Mouse (Mus musculus) cerebellum, adult 18-20 months (tissue): ENCODE results near the gene Pank3.
"Not testable (repeated sequence)": the region's sequence is repeated elsewhere in the genome, so short reads cannot be mapped to it uniquely, and the experiment has no call there.

Source experiments
- DNase-seq, 2 experiments: peaks; one replicate each; pipeline ENCODE4 v3.0.0; 2021

The Pank3 gene

DNA sequence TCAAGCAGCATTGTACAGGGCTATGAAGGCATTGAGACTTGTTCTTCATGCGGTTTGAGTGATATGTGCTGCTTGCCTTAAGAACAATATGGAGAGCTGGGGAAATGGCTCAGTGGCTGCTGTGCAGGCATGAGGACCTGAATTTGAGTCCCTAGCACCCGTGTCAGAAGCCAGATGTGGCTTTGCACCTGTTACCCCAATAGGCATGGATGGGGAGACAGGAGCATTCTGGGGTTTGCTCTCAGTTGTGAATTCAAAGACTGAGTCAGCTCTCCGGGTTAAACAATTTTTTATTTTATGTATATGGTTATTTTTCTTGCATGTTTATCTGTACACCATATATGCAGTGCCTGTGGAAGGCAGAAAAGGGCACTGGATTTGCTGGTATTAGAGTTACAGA lies 13.2 kb downstream of the Pank3 start:
- no peak for DNase-seq

DNA sequence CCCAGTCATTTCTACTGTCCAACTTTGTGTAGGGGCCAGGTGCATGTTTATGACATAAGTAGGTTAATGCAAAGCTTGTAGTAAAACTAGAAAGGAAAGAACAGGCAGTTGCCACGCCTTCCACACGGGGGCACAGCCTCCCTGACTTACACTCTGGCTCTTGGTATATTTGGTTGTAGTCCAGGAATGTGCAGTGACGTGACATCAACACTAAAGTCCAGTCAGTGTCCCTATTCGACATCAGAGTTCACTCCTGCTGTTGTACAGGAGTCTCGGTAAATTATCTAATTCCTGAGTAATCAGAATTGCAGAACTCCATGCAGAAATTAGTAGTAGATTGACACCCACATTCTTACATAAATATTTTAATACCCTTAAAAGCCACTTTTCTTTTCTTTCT lies 13.8 kb downstream of the Pank3 start:
- no peak for DNase-seq

DNA sequence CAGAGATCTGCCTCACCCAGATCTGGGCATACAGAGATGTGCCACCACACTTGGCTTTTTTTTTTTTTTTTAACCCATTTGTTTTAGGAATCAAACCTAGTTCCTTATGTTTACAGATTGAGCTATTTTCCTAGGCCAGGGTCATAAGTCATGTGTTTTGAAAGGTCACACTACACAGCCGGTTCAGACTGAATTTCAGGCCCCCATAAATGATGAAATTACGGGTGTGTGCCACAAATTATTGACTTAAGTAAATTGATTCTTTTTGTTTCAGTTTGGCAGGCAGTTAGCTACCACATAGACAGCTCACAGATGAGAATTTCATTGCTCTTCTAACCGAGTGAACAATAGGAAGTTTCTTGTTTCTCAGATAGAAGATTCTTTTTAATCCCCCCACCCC lies 14.7 kb downstream of the Pank3 start:
- no peak for DNase-seq

DNA sequence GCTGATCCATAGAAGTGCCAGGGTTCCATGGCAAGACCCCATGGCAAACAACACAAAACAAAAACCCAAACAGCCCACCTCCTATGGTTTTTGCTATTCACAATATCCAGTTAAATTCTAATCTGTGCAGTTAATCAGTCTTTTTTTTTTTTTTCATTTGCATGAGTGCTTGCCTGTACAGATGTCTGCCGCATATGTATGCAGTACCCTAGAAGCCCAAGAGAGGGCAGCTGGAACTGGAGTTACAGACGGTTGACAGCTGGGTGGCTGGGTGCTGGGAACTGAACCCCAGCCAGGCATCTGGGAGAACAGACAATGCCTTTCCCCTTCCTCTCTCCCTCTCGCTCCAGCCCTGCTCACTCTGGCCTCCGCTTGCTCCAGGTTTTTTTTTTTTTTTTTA lies 15.3 kb downstream of the Pank3 start:
- no peak for DNase-seq

DNA sequence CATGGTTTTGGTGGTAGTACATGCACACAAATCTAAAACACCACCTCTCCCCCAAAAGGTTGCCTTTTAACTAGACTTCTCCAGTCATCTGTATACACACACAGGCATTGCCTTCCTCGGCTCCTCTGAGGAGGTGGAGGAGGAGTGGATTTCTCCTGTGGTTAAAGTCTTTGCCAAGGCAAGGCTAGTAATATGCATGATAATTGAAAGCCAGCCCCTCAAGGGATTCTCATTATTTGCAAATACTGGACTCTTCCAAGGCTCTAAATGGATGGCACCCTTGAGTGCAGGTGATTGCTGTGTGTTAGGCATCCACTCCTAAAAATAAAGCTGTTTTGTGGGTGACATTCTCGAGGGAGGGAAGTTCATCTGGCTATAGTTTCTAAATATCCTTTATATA lies 19.2 kb downstream of the Pank3 start:
- no peak for DNase-seq

DNA sequence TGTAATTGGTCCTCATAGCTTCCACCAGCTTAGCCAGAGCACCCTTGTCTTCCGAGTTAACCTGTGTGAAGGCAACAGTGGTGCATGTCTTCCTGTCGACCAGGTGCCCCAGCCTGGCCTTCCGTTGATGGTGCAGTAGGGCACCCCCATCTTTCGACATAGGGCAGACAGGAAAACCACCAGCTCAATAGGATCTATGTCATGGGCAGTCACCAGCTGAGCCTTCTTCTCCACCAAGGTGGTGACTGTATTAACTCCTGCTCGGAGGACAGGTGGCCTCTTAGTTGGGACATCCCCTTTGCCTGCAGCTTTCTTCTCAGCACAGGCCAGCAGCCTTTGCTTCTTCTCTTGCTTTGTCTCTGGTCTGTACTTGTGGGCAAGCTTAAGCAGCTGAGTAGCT lies 23.5 kb downstream of the Pank3 start:
- DNase-seq, result not testable (repeated sequence)

DNA sequence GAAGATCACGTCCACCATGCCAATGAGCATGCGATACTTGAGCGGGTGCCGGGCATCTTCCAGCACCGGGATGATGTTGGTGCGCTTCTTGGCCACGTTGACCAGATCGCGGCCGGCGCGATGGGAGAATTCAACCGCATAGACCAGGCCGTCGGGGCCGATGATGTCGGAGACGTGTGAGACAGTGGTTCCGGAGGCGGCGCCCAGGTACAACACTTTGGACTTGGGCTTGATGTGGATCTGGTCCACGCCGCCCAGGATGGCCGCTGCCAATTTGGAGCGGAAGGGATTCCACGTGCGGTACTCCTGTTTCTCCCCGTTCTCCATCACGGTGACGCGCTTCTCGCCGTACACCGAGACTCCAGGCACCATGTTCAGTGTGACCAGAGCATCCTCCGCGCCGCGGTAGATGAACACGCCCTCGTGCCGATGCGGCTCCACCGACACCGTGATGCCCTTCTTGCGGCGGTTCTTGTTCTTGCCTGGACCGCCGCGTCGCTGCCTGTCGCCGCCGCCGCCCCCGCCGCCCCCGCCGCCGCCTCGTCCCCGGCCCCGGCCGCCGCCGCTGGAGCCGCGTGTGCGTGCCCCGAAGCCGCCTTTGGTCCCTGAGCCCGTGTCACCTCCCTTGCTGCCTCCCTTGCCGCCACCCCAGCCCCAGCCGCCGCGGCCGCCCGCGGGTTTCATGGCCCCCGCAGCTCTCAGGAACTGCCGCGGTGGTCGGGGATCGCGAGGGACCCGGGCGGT lies 28.6 kb downstream of the Pank3 start:
- peak; percentile 45 to 57 for DNase-seq

DNA sequence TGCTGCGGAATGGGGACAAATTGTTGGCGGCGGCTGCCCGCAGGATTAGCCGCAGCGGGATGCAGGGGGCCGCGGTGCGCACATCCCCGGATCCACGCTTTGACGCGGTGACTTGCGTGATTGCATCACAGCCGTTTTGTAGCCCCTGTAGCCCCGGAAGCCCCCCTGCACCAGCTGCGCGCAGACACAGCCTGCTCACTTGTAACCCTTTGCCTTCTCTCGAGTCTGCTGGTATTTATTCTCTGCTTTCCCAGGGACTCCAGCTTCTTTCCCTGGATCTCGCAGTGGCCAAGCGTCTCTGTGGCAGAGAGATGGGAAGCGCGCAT lies 29.2 kb downstream of the Pank3 start:
- DNase-seq, result peak; percentile 79 to 80

DNA sequence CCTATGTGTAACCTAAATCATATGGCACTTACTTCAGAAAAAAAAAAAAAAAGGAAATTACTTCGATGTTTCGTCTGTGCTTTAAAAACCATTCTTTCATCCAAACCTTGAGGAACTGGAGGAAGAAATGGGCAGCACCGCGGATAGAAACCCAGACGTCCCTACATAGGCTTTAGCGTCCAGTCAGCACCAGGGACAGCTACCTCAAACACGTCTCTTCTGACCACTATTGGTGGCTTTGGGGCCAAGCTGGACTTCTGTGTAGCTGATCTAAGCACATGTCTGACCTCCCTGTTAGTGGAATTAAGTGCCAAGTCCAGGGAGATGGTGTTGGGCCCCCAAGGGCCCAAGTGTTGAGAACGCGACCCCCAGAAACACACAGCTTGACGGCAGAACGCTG lies 29.6 kb downstream of the Pank3 start, which contains the start of gene Fbll1:
TSS of gene Fbll1 (minus strand) at position 11 of the 400 bp plus-strand sequence.
- peak in 1 of 2 experiments; percentile 30 for DNase-seq

DNA sequence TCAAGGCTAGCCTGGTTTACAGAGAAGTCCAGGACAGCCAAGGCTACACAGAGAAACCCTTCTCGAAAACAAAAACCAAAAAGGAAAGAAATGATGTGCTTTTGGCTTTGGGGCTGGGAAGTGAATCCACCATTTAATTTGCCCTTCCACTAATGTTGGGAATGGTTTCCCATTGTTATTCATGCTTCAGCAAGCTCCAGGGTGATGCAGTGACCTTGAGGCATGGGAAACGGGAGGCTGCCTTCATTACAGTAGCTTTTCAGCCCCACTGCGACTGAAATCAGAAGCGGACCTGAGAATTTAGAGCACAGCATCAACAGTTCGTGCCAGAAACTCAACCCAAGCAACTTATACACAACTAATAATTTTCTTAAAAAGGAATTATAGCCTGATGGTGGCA lies 32.0 kb downstream of the Pank3 start:
- no peak for DNase-seq

DNA sequence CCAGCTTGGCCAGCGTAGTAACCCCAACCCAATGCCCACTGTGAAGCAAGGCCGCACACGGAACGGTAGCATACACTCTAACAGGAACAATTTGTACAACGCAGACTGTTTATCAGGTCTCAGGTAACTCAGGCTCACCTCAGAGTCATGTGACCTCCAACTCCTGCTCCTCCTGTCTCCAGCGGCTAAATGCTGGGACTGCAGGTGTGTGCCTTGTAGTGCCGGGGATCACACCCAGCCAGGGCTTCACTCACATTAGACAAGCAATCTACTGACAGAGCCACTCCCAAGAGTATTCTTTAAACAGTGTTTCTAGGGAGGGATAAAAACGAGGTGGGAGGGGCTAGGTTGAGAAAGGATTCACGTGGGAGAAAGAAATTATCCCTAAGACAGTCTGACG lies 42.2 kb downstream of the Pank3 start:
- no peak for DNase-seq

DNA sequence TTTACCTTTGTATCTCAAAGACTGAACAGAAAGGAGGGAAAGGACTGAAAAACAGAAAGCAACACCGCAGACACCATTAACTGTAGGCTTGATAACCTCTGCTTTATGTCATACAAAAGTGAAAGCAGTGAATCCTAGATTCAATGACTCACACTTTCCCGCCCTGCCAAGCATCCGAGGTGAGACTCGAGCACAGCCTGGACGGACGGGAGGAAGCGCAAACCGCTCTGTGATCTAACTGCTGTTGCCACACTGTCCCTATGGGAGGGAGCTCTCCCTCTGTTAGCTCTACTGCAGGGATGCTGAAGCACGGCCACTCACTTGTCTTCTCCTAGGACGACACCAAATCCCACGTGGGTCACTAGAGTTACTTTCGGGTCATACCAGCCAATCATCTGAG lies 47.0 kb downstream of the Pank3 start:
- no peak for DNase-seq

DNA sequence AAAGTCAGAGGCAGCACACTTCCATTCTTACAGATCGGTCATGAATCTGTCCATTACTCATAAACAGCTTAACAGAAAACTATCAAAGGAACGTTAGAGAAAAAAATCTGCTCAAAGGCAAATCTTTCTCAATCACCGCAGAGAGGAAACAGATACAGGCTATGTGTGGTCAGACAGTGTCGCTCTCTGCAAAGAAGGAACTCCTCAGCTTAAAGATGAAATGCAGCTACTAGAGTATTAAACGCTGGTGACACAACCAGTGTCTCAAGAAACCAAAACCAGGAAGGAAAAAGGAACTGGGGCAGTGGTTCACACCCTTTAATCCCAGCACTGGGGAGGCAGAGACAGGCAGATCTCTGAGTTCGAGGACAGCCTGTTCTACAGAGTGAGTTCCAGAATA lies 58.4 kb downstream of the Pank3 start:
- DNase-seq, result no peak

DNA sequence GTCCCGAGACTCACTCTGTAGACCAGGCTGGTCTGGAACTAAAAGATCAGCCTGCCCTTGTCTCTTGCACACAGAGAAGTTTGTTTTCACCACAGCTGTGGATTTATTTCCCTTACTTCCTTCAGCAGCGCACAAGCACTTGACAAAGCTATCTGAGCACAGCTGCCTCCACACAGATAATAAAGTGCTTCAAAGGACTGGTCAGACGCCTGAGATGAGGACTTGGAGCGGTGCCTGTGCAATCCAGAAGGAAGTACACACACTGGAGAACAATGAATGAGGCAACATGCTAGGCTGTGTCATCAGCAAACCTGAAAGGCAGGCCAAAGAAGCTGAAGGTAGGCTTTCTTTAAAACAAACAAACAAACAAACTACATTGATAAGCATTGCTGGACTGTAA lies 62.9 kb downstream of the Pank3 start:
- DNase-seq, result no peak

DNA sequence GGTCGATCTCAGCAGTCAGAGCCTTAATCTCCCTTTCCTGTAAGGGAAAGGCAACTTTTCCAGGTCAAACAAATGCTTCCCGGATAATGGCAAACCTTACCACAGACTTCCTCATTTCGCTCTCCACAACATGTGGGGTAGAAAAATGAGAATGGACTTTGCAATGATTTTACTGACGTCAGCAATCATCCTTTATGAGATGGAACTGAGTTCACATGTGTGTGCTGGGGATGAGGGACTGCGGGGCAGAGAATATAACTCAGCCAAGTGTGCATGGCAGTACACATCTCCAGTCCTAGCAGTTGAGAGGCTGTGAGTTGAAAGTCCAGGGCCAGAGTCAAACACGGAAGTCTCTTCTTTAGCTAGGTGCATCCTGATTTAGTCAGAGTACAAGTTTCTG lies 64.0 kb downstream of the Pank3 start:
- DNase-seq, result no peak

DNA sequence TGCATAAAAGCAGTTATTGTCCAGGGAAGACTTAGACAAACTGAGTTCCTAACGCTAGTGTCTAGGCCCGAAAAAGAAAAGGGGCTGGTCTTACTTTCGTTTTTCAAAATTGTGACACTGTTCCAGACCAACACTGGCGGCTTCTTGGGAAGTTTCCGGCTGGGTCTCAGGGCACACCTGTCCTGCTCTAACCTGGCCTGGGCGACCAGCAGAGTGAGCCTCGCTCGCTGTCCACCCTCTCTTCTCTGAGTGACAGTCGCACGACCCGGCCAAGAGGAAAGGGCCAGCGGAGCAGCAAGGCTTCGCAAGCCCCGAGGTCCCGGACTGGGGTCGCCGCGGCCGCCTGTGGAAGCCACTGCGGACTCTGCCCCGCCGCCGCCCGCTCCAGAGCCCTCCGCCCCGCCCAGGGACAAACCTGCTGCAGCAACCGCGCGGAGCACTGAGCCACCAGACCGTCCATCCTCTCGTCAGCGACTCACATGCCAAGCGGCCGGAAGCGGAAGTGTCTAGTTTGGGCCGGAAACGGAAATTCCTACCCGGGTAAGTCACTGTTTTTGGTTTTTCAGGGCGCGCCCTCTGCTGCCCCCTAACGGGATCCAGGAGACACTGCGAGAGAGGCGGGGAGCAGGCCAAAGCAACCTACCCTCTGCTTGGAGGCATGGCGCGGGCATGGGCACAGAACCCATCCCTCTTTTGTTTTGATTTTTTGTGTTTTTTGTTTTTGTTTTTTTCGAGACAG lies 64.9 kb downstream of the Pank3 start, which contains the start of gene Rars:
TSS of gene Rars (minus strand) at position 485 of the 739 bp plus-strand sequence.
- peak; percentile 93 to 96 for DNase-seq

DNA sequence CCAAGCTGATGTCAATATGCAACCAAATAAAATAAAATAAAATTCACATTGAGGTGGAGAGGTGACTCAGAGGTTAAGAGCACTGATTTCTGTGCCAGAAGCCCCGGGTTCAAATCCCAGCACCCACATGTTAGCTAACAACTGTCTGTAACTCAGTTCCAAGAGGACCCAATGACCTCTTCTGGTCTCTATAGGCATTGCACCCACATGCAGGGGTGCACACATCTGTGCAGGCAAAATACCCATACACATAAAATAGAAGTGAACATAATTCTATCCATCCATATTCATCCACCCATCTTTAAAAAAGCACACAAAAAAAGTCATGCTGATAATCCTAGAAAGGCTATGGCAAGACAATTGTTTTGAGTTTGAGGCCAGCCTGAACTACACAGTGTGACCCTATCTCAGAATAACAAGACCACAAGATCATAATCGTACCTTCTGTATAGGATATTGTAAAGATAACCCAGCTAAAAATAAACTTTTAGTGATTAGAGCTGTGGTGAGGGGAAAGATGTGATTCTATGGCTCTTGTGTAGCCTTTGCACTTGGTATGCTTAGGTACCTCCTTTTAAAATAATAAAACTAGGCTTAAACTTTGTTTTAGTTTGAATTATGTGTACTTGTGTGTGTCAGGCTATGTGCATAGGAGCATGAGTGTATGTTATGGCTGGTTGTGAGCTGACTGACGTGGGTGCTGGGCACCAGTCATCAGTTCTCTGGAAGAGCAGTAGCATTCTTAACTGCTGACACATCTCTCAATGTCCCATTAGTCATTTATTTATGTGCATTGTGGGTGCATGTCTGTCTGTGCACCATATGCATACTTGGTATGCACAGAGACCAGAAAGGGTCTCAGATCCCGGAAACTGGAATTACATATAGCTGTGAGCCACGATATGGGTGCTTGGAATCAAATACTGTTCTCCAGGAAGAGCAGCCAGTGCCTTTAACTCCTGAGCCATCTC lies 68.2 kb downstream of the Pank3 start:
- no peak for DNase-seq

DNA sequence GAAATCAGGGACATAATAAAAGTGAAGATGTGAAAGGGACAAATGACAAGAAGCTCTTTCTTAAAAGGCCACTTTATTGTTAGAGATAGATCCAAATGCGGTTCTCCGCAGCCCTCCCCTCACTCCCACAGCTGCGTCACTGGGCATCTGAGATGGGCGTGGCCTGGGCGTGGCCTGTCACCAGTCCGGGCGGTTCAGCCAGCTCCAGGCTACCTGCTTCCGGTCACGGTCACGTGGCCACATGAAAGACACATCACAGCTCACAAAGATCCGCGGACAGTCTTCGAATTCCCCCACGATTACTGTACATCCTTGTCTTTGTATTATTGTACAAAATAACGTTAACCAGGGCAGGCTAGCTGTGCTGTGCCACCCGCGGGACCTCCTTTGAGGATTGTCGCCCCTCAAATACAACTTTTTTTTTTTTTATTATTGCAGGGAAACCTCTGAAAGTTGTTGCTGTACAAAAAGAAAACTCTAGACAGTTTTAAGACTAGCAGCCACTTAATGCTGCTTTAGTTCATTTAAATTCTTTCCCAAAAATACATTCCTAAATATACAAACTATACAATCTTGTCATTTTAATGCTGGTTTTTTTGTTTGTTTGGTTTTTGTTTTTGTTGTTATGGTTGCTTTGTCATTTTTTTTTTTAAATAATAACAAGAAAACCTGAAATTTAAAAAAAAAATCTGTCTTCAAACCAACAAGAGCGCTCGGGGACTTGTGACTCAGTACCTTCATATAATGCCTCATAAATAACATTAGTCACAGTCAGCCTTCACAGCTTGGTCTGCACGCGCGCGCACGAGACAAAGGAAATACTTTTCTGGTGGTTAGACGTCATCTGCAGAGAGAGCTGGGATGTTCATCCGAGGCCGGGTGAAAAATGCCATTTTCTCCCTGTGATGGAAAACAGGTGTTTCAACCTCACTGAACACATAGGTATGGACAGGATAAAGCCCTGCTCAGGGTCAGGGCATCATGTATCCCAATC lies 69.4 kb downstream of the Pank3 start:
- DNase-seq, result peak; percentile 78 to 88

DNA sequence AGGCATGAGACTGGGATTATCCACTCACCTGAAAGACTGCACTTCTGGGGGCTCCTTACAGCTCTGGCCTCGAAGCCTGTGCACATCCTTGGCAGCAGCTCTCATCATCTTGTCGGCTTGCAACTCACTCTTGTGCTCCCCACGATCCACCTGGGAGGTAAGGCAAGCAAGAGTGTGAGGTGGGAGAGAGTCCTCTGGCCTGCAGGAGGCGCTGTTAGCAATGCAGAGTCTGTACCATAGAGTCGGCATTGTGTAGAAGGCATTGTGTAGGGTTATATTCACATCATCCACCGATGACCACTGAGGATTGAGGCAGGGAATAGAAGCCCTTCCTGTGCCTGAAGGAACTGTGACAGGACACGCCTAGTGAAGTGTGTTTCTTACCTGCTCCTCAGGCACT lies 71.0 kb downstream of the Pank3 start:
- no peak for DNase-seq

DNA sequence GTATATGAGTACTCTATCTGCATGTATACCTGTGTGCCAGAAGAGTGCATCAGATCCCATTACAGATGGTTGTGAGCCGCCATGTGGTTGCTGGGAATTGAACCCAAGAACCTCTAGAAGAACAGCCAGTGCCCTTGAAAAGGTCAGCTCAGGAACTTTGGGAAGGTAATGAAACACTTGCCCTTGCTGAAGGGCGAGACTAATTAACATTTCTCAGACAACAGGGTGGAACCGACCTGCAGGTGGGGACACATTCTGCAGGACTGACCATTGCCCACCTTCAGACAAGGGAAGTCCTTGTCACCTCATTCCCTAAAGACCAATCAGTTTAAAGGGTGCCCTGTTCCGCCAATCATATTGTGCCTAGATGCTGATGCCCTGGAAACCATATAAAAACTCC lies 71.5 kb downstream of the Pank3 start:
- not testable (repeated sequence) for DNase-seq
